Mouse (Mus musculus) adrenal gland, postnatal 36 days (tissue): Measurements from ENCODE around the gene Cog2. TPM values are rescaled to one million over a fixed set of nuclear protein-coding genes. Genes with fewer than 3 reads are reported as not detected.

Experiments used
- DNase-seq, 2 experiments: peaks; one replicate each; pipeline ENCODE4 v3.0.0; 2021; ENCODE audit warnings: mixed read lengths in 1 of 2
- total RNA-seq, 2 experiments: library from RNA; stranded (reverse); gene quantifications; 2 replicates each; pipeline ENCODE4 v1.2.3; 2021

Cog2 gene
- total RNA-seq, 2 experiments from 2014 or later = 37.3 to 42.7 TPM

- DNase-seq = no peak
These were observed 4.0 kb upstream of the Cog2 start for GRCm38 (mm10) chr8:124516525-124516924.

DNA sequence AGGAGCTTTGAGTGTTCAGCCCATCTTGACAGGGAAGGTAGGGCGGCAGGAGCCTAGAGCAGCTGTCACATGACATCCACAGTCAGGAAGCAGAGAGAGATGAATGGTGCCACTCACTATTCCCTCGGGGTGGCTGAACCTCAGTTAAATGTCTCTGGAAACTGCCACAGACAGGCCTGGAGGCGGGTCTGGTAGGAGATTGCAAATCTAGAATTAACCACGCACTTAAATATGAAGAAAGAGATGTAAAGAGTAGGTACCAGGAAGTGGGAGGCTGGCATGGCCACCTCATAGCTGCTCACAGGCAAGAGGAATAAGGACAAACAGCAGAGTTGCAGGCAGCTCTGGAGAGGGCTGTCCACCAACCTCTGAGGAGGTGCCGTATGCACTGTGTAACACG is 3.4 kb upstream of the Cog2 start:
- no peak for DNase-seq

DNA sequence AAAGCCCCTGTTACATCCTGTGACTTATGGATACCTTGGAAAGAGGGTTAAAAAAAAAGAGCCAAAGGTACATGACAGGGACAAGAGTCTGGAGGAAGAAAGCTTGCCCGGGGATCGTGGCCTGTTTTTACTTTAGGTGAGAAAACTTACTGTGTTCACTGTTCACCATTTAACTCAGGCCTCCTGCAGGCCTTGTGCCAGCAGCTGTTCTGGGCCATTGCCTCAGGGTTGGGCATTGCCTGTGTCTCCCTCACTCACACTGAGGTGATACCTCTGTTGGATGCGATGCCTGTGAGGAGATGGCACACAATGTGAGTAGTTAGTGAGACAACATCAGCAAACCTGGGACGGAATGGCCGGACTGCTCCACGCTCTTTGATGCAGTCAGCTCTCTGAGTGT is 1.4 kb downstream of the Cog2 start:
- DNase-seq = no peak

- no peak for DNase-seq
These were observed 5.7 kb downstream of the Cog2 start for GRCm38 (mm10) chr8:124526261-124526660.

GRCm38 (mm10) chr8:124530076-124530475 is 9.5 kb downstream of the Cog2 start:
- DNase-seq = no peak

DNA sequence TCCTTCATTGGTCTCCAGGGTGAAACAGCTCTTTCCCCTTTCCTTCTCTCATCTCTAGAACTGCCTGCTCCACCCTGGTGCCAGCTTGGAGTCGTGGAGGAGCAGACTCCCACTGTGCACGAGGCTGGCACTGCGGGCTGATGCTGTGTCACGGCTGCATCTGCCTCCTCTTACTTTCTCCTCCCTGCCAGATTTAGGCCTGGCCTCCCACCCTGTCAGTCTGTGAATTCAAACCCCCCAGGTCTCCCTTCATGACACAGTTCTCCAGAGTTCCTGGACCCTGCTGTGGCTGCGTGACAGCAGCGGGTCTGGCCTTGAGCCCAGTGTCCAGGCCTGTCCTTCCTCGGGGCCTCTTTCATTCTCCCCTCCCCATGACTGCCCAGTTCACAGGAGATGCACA is 10.0 kb downstream of the Cog2 start:
- DNase-seq = peak in 1 of 2 experiments; percentile 16

GRCm38 (mm10) chr8:124530996-124531395 is 10.4 kb downstream of the Cog2 start:
- DNase-seq = no peak

GRCm38 (mm10) chr8:124532626-124533025 is 12.1 kb downstream of the Cog2 start:
- DNase-seq = no peak

GRCm38 (mm10) chr8:124535451-124535850 is 14.9 kb downstream of the Cog2 start:
- DNase-seq = no peak

- DNase-seq = no peak
These were observed 20.3 kb downstream of the Cog2 start for GRCm38 (mm10) chr8:124540906-124541305.

DNA sequence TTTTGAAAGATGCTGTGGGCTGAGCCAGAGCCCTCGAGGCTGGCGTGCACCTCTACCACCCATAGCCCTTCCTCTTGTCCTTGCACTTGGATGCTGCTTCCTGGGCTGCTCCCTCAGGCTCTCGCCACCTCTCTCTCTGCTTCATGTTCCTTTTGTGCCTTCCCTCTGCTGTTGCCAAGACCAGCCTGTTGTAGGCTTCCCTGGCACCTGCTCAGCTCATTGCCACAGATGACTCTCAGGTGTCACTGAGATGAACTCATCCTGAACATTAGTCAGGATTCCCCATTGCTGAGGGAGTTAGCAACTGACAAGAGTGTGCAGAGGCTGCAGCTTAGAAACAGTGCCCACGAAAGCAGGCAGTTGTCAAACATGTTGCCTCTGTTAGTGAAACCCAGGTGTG is 21.4 kb downstream of the Cog2 start:
- no peak for DNase-seq

GRCm38 (mm10) chr8:124543272-124543671 is 22.7 kb downstream of the Cog2 start:
- DNase-seq = no peak

- DNase-seq = peak in 1 of 2 experiments; percentile 36
These were observed 25.8 kb downstream of the Cog2 start for GRCm38 (mm10) chr8:124546371-124546770.

DNA sequence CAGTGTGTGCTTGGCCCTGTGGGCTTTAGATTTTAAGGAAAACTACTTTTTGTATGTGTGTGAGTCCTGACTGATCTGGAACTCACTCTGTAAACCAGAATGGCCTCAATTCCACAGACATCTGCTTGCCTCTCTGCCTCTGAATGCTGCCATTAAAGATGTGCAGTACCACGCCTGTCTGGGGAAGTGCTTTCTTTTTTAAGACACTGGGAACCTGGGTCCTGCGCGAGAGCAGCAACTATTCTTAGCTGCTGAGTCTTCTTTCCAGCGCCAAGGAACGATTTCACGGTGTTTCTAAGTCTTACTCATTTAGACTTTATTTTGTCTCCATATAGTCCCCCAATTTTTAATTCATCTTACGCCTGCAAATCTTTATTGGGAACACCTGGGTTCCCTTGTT is 26.2 kb downstream of the Cog2 start:
- no peak for DNase-seq

- DNase-seq = no peak
These were observed 26.7 kb downstream of the Cog2 start for GRCm38 (mm10) chr8:124547269-124547668.

GRCm38 (mm10) chr8:124548187-124548586 is 27.6 kb downstream of the Cog2 start:
- no peak for DNase-seq

- no peak for DNase-seq
These were observed 30.6 kb downstream of the Cog2 start for GRCm38 (mm10) chr8:124551011-124551661.

- no peak for DNase-seq
These were observed 34.7 kb downstream of the Cog2 start for GRCm38 (mm10) chr8:124555113-124555750.

- DNase-seq = no peak
These were observed 35.6 kb downstream of the Cog2 start for GRCm38 (mm10) chr8:124556164-124556563.

GRCm38 (mm10) chr8:124556658-124557057 is 36.1 kb downstream of the Cog2 start:
- no peak for DNase-seq

- DNase-seq = no peak
These were observed 36.9 kb downstream of the Cog2 start for GRCm38 (mm10) chr8:124557476-124557875.

GRCm38 (mm10) chr8:124567126-124567525 is 46.6 kb downstream of the Cog2 start:
- no peak for DNase-seq

DNA sequence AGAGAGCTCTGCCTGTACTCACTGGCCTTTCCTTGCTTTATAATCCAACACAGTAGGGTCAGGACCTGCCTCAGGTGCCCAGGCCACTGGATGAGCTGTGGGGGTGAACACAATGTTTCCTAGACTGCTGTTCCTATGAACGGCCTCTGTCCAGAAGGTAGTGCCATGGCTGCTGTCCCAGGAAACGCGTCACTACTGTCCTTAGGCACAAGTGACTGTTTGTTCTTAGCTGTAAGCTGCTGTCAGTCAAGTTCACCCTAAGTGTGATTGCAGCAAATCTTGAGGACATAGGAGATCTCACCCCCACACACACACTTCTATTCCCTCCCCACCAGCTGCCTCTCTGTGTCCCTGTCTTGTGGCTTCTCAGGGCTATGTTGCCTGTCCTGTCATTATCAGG is 47.0 kb downstream of the Cog2 start:
- no peak for DNase-seq

DNA sequence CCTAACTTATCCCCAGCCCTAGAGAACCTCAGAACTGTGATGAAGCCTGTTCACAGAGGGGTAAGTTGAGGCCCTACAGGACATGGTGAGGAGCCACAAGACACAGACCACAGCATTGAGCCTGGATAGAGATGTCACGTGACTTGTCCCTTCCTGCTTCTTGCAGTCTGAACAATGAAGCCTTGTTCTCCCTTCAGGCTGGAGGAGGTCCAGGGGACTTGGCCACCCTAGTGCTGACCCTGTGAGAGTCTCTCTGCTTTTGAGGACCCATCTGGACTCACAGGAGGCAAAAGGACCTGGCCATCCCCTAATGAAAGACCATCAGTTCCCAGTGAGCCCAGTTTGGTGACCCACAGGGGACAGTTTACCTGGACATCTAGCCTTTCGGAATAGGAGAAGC is 48.5 kb downstream of the Cog2 start:
- no peak for DNase-seq
